Mouse (Mus musculus): ENCODE measurements at regions not wholly inside any gene's neighbourhood (a gene's known extent, or its start where the extent isn't known, plus 50 kb on each side); places are given as distances from the start of the nearest gene placed in this dataset.

DNA sequence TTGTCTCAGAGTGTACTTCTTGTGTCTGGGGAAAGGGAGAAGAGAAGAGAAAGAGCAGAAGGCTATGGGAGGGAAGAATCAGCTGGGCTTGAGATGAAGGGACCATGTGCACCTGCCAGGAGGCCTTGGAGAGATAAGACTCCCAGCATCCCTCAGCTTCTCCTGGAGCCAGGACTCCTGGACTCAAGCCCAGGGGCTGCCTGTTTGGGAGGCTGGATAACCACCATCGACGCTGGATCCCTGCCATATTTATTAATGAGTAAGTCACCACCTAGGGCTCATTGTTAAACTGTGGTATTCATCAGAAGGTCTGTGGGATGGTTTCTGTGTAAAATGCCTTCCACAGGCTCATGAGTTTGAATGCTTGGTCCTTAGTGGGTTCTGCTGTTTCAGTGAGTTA, 240.7 kb downstream of the Rps15a start:
- no peak for DNase-seq (ENCODE audit: low spot score)

DNA sequence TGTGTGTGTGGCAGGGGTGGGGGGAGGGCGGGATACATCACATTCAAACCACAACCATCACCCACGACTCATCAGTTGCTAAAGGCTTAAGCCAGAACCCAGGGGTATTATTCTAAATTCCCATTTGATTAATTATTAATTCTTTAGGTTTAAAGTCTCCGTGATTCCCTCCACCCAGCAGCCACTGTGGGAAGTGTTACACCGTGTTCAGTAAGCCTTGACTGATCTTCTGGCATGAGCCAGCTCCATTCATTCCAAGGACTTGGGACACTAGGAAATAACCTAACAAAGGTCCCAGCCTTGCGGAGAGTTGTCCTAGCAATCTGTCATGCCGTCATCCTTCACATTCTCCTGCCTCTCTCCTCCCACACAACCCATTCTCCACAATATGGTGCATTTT, 256.6 kb downstream of the Rps15a start:
- no peak for DNase-seq (ENCODE audit: low spot score)

DNA sequence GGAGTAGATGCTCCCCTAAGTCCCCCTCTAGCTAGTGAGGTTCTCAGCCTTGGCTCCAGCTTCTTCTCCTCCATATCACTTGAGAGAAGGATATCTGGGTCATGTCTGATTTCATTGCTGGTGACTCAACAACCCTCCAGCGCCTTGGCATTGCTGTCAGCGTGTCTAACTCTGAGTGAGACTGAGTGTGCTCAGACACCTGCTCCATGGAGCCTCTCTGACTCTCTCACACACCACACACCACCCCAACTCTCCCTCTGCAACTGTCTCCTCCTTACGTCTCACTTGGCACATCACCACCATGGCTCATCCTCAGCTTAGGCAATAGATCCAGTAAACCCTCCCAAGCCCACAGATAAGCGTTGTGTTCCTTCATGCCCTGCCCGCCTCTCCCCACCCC, 260.0 kb downstream of the Rps15a start:
- DNase-seq (ENCODE audit: low spot score), result no peak

DNA sequence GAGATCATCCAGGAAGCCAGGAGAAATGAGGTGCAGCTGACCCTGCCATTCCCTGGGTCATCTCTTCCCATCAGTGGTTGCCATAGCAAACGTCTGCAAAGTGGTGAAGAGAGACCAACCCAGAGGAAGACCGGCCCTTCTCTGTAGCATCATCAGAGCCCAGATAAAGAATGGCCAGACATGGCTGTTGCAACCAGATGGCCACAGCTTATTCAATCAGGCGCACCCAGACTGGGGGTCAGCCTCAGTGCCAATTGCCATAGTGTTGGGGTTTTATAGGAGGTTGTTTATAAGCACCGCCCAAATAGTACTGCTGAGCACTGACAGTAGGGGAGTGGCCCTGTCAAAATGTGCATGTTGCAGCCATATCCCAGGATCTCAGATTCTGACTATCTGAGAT, 262.3 kb downstream of the Rps15a start:
- DNase-seq (ENCODE audit: low spot score), result no peak

DNA sequence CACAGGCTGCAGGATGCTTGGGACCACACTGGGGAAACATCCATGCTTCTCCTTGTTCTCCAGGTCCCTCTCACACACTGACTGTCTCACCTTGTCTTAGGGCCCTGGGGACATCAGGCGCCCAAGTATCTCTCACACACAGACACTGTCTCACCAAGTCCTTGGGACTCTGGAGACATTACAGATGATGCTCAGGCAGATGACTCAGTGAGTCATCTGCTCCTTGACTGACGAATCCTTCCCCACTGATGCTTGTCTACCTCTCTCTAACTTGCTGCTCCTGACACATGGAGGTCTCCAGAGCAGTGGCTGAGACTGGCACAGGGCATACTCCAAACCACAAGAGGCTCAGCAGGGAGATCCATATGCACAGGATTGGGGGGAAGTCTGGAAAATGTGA, 263.1 kb downstream of the Rps15a start:
- no peak for DNase-seq (ENCODE audit: low spot score)

DNA sequence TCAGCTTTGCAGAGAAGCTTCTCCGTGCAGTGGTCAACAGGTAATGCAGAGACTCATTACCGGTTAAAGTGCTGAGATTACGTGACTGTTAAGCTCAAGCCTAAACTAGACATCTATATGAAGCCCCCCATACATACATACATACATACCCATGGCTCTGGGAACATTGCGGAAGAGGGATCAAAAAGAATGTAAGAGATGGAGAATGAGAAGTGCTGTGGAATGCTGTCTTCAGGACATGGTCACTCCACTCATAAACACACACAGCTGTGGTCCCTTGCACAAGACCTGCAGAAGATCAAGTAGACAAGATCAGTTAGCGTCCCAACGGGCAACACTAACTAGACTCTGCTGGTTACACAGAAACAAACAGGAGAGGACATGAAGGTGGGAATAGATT, 265.2 kb downstream of the Rps15a start:
- DNase-seq (ENCODE audit: low spot score), result no peak

DNA sequence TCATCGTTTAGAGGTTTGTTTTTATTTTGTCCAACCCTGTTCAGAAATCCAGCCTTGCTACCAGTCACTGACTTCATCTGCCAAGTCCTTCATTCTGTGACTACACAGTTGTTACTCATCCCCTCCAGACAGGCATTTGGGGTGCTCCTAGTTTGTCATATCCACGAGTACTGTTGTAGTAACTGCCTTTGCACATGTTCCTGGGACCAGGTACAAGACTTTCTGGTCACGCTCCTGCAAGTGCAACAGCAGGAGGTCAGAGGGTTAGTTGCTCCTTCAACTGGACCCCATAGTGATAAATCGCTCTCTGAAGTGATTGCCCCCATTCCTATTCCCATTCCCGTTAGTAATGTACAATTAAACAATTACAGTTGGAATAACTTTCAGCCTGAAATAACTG, 269.9 kb downstream of the Rps15a start:
- DNase-seq (ENCODE audit: low spot score), result no peak

DNA sequence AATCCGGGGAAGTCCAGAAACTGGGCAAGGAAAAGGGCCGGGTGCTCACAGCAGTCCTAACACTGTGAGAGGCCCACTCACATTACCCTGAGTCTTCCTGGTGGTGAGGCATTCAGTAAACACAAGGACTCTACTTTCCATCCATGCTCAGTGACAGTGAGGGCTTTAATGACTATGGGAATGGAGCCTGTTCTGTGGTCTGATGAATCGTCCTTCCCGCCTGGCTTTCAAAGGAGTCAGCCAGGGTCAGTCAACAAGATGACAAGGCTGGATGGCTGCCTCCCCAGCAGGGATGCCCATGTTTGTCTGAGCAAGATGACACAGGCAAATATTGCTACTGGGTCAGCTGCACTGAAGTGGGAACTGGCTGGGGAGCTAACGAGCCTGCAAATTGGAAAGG, 273.2 kb downstream of the Rps15a start:
- peak; percentile 16 for DNase-seq (ENCODE audit: low spot score)

DNA sequence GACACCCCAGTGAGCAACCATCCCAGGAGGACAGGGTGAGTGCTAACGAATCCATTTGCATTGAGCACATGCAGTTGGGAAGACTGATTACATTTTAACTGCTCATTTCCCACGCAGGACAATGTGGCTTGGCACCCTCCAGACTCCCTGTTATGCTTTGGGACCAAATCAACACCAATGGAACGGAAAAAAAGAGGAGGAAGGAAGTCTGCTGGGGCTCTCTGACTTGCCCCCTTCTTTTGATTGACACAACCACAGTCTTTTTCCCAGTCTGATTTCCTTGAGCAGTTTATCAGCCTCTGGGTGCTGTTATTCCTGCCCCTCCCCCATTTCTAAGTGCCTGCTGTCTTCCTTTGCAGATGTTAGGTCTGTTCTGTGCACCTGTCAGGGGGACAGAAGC, 321.0 kb downstream of the Rps15a start:
- DNase-seq (ENCODE audit: low spot score), result no peak

DNA sequence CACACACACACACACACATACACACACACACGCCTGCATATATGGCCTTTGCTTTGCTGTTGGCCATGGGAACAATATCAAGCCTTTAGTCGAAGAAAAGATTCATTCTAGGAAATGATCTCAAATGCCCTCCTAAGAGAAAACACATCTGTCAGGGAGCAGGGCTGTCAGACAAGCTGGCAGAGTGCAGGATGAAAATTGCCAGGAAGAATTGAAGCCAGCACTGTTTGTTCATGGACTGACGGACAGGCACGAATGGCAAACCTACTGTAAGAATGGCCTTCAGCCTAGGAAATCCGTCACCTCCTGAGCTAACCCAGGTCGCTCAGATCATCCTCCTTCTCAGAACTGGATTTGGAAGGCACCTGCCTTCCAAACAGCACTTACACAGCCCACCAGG, 322.0 kb downstream of the Rps15a start:
- no peak for DNase-seq (ENCODE audit: low spot score)

DNA sequence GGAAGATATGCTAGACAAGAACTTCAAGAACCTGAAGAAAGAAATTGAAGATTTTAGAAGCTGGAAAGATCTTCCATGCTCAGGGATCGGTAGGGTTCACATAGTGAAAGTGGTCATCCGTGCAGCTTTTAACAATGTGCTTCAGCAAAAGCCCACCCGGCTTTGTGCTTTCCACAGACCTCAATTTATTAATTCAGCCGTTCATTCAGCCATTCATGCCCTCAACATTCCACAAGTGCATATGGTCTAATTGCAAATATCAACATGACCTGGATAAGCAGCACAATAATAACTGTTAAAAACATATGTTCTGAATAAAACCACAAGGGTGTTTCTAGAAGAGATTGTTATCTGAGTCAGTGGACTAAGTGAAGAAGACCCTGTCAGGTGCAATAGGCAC, 323.5 kb downstream of the Rps15a start:
- DNase-seq (ENCODE audit: low spot score), result no peak

DNA sequence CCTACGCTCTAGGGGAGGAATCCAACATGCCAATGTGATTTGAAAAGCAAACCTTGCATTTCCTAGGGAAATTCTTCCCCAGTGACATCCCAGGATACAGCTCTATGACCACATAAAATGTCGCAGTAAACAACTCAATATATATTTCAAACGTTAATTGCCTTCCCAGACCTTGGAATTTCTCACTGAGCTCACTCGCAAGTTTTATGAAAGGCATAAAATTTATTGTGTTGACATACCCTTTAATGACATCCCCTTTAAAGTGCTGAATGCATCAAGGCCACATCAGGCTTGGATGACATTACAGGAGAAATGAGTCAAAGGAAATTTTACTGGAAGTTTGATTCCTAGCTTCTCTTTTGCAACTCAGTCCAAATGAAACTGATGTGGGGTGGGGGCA, 337.0 kb downstream of the Rps15a start:
- DNase-seq (ENCODE audit: low spot score), result no peak

DNA sequence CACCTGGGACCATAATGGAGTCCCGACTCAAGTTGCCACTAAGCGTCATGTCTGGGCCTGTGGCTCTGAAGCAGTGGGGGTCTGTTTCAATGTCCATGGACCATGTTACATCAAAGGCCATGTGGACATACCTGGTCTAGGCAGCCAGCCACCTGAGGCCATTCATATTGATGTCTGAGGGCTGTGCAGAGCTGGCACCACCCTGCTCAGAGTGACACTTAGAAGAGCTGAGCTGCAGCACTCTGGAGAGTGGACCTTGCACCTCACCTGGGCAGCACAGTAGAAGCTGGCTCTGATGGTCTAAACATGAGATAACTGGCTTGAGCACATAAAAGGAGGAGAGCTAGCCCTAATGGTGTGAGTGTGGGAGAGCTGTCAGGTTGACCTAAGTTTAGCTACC, 338.1 kb downstream of the Rps15a start:
- no peak for DNase-seq (ENCODE audit: low spot score)

DNA sequence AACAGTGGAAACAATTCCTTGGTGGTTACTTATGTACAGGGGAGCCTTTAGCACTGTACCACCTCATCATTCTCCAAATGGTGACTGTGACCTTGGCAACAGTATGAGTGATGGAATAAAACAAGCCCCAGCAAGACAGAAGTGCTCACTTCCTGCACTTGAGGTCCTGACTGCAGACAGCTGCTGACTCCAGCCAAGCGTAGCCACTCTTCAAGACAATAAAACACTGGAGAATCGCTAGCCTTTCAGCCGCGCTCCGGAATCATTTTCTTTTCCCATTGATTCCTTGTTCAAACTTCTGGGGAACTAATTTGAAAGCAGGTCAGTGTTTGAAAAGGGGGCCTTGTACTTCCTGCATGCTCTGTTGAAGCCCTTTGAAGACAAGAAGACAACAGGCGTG, 344.2 kb downstream of the Rps15a start:
- peak; percentile 27 for DNase-seq (ENCODE audit: low spot score)

DNA sequence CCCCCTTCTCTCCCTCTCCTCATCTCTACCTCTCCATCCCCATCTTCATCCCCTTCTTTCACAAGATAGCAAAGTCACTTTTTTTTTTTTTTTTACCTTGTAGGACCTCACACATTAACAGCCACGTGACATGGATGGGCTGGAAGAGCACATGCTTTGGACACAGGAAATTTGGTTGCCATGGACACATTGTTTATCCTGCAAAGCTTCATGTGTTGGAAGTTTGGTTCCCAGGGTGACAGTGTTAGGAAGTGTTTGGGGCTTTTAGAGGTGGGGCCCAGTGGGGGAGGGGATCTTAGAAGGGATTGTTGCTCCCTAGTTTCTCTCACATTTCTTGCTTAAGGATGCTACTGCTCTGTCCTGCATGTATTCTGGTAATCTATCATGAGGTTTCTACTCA, 356.5 kb downstream of the Rps15a start:
- DNase-seq (ENCODE audit: low spot score), result peak; percentile 27

DNA sequence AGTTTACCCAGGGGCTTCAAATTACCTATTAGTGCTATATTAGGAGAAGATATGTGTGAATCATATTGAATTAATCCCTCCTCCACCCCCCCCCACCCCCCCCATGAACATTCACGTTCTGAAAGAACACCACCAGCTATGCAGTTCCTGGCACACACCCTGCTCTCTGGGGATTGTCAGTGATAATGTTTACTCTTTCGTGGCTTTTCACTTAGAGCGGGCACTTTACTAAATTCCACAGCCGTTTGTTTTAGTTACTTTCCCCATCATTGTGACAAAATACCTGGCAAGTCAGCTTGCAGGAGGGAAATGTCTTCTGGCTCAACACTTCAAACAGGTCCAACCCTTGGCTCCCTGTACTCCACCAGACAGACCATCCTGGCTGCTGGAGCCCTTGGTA, 359.0 kb downstream of the Rps15a start:
- no peak for DNase-seq (ENCODE audit: low spot score)

DNA sequence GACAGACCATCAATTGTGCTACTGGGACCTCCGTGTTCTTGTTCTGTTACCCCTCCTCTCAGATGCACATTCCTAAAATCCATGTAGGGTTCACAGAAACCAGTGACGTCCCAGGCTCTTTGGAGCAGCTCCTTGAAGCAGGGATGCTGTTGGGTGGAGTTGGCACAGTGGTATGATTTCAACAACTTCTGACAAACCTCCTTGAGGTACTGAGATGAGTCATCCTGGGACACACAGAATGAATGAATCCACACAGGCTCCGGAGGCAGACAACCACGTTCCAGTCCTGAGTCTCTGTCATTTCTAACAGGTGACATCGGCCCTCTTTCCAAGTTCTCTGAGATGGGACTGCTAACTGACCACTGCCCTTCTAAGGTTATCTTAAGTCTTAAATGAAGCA, 360.2 kb downstream of the Rps15a start:
- DNase-seq (ENCODE audit: low spot score), result no peak

DNA sequence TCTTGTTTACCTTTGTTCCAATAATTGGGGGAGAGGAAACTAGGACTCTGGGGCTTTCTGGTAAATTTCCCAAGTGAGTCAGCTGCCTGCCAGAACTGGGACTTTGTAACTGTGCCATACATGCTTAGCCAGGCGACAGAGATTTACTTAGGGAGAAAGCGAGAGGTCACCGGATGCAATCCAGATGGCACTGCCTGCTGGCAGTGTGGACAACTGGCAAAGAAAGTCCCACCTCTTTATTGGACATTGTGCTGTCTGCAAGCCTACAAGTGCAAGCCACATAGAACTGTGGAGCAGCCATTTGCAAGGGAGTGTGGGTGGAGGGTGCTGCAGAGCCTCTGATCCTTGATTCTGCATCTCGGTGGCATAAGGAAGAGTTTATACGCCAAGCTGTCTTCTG, 362.7 kb downstream of the Rps15a start:
- no peak for DNase-seq (ENCODE audit: low spot score)

DNA sequence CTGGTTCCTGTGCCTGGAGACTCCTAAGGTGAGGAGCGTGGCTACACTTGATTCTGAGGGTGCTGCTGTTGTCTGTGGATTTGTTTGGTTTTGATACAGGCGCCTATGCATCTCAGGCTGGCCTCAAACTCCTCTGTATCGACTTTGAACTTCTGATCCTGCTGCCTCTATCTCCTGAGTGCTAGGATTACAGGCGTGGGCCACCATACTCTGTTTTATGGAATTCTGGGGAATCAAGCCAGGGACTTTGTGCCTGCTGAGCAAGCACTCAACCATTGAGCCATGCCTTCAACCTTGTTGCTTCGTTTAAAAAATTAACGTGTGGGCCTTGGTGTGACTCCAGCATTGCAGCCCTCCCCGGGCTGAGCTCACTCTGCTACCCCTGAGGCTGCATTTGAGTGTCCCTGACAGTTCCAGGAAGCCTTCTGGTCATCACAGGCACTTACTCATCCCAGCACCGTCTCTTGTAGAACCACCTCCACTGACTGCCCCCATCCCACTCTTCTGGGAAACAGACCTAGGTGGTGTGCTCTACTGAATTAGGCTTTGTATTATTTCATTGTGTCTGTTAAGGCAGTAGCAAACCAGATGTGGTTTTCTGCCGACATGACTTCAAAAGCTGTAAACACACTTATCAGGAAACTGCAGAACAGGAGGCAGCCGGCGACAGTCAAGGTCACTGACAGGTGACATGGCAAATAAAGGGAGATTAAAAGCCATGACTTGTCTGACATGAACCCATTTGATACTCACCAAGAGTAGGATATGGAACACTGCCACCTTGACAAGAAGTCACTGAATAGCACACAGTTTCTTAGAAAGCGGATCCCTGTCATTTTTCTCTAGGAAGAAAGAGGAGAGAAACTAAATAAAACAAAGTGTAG, 363.4 kb downstream of the Rps15a start:
- DNase-seq (ENCODE audit: low spot score), result no peak

DNA sequence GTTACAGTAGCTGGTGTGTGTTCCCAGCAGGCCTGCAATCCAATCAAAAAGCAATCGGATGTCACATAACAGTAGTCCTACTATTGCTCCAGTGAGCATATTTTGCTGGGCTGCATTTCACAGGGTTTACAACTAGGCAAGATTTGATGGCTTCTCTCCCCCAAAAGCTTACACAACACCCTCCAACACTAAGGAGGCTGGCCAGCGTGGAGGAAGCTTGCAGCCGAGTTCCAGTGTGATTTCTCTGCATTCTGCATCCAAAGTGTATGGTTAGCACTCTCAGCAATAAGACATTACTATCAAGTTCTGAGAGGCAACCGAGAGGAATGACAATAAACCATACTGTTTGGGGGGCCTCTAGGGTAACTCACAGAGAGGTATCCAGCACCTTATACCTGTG, 367.2 kb downstream of the Xylt1 start:
- DNase-seq (ENCODE audit: low spot score), result no peak

DNA sequence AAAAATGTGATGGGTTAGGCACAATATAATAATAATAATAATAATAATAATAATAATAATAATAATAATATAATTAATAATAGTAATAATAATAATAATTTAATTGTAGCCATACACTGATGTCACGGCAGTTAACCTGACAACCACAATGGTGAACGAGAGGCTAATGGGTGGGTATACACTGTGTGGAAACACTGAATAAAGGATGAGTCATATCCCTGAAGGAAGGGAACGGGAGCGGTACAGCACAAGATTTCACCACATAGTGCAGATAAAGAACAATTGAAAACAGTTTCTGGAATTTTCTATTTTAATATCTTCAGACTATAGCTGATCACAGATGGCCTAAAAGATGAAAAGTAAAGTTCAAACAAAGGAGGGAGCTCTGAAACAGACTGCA, 365.6 kb downstream of the Xylt1 start:
- DNase-seq (ENCODE audit: low spot score), result no peak

DNA sequence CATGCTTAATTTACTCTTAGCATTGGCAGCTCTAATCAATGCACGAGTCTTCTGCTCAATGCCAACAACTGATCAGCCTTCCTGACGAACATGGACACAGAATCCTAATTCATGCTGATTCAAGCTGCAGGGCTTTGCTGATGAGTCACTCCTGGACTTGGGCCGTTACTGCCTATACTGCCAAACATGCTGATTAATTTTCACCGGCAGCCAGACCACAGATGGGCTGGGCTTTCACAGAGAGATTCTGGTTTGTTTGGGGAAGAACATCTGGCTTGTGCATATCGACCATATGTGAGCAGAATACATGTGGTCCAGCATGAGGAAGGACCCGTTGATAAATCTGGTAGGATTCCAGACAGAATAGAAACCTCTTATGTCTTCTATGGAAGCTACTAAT, 358.9 kb downstream of the Xylt1 start:
- no peak for DNase-seq (ENCODE audit: low spot score)

DNA sequence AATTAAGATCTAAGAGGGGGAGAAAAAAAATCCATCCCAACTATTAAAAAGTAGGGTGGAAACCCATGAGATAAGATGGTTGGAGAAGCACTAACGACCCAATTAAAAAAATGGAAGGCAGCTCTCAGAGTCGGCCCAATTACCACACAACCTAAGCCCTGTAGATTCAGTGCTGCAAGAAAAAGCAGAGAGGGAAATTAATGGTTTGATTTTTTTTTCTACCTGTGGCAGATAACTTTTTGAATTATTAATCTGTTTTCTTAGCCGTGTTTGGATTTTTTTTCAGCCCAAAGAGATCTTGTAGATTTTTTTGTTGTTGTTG, 354.9 kb downstream of the Xylt1 start:
- DNase-seq (ENCODE audit: low spot score), result no peak

DNA sequence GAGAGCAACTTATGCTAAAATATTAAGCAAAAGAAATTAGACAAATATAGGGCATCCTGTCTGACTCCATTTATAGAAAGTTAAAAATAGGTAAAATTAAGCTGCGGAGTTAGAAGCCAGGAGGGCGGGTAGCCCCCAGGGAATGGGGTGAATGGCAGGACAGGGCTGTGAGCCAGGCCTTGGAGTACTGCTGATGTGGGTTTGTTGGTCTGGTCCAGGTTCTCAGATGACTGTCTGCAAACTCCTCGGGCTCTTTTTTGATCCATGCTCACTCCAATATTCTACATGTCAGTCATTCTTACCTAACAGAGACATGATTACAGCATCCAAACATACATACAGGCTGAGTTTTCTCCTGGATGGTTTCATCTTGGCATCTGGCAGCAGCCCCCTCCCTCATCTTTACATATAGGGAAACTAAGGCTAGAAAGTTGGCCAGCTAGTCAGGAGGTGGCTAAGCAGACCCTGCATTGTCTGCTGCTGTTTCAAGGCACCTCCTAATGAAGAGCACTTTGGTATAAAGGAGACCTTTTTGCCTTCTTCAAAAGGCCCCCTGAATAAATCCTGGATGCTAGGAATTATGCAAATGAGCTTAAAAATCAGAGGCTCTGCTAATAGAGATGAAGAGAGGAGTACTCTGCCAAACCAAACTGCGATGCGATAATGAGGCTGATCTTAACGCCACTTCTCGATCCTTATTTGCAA, 354.4 kb downstream of the Xylt1 start:
- DNase-seq (ENCODE audit: low spot score), result no peak
